Mouse (Mus musculus) ES-Bruce4 (cell line): ENCODE results near the gene Eepd1. TPM values are rescaled to one million over a fixed set of nuclear protein-coding genes. Genes with fewer than 3 reads are reported as not detected.

Experiments
- H3K27ac ChIP-seq: 2 replicates; pipeline ENCODE4 v1.5.1; 2012; ENCODE audit warnings: low read length, inconsistent platforms; ENCODE audit not compliant: insufficient read depth
- H3K27me3 ChIP-seq: 2 replicates; pipeline ENCODE4 v1.6.1; 2012; ENCODE audit warnings: mild to moderate bottlenecking, low read length, inconsistent platforms; ENCODE audit not compliant: control insufficient read depth, poor library complexity, insufficient read depth, severe bottlenecking
- H3K36me3 ChIP-seq: 2 replicates; pipeline ENCODE4 v1.6.1; 2012; ENCODE audit warnings: inconsistent platforms, mild to moderate bottlenecking, low read length, moderate library complexity; ENCODE audit not compliant: control insufficient read depth, poor library complexity, insufficient read depth, severe bottlenecking
- H3K4me1 ChIP-seq: one replicate; pipeline ENCODE4 v1.8.1; 2011; ENCODE audit warnings: low read length; ENCODE audit not compliant: control insufficient read depth, insufficient read depth
- H3K4me3 ChIP-seq: 2 replicates; pipeline ENCODE4 v1.5.1; 2011; ENCODE audit warnings: low read depth, mild to moderate bottlenecking, low read length
- H3K9ac ChIP-seq: 2 replicates; pipeline ENCODE4 v1.6.1; 2012; ENCODE audit warnings: low read depth, mild to moderate bottlenecking, inconsistent platforms; ENCODE audit not compliant: poor library complexity, severe bottlenecking
- H3K9me3 ChIP-seq: replicated peaks from 2 replicates; pipeline ENCODE4 v1.6.1; 2012; ENCODE audit warnings: mild to moderate bottlenecking, low read length, inconsistent platforms; ENCODE audit not compliant: control insufficient read depth, poor library complexity, insufficient read depth, severe bottlenecking
- CTCF ChIP-seq: IDR thresholded peaks from one replicate; pipeline ENCODE4 v1.8.1; 2011; ENCODE audit warnings: low read depth, low read length
- EP300 ChIP-seq: IDR thresholded peaks from 2 replicates; pipeline ENCODE4 v1.6.1; 2011; ENCODE audit warnings: low read depth, low read length; ENCODE audit not compliant: insufficient read depth
- POLR2A ChIP-seq: IDR thresholded peaks from one replicate; pipeline ENCODE4 v1.8.1; 2011; ENCODE audit warnings: low read length; ENCODE audit not compliant: insufficient read depth
- polyA plus RNA-seq: library from polyadenylated mRNA; stranded (reverse); fragments of >200 nt; gene quantifications from 2 replicates; pipeline ENCODE4 v1.2.4, GENCODE M21; 2011; ENCODE audit warnings: low read depth; ENCODE audit not compliant: missing spikeins, insufficient read depth, insufficient read length

Eepd1 gene
- polyA plus RNA-seq, 1 experiment: 1.6 TPM

GRCm38 (mm10) chr9:25550196-25550595, 68.8 kb downstream of the Eepd1 start:
- no peak overlapping the region for H3K9ac ChIP-seq
- no peak overlapping the region for H3K27ac ChIP-seq
- no peak overlapping the region for H3K4me3 ChIP-seq
- no peaks in the 10 kb centered on the region for H3K36me3 ChIP-seq
- no peaks in the 10 kb centered on the region for H3K4me1 ChIP-seq
- no peaks in the 10 kb centered on the region for H3K27me3 ChIP-seq
- TF ChIP-seq EP300 (no peak), CTCF (no peak), POLR2A (no peak)
- no peaks in the 10 kb centered on the region for H3K9me3 ChIP-seq

DNA sequence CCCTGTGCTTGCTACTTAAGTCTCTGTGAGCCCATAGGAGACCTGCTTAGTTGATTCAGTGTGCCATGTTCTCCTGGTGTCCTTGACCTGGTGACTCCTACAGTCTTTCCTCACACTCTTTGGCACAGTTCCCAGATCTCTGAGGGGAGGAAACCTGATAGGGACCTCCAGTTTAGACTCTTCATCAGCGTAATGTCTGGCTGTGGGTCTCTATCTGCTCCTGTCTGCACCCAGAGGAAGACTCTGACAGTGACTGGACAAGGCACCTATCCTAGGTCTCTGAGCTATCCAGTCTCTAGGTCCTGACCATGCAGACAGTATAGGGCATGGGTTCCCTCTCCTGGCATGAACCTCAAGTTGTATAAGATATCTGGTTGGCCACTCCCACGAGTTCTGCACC, 71.2 kb downstream of the Eepd1 start:
- no peak for TF ChIP-seq POLR2A
- TF ChIP-seq EP300: no peak
- TF ChIP-seq CTCF: no peak
- H3K4me1 ChIP-seq: no peaks in the 10 kb centered on the region

DNA sequence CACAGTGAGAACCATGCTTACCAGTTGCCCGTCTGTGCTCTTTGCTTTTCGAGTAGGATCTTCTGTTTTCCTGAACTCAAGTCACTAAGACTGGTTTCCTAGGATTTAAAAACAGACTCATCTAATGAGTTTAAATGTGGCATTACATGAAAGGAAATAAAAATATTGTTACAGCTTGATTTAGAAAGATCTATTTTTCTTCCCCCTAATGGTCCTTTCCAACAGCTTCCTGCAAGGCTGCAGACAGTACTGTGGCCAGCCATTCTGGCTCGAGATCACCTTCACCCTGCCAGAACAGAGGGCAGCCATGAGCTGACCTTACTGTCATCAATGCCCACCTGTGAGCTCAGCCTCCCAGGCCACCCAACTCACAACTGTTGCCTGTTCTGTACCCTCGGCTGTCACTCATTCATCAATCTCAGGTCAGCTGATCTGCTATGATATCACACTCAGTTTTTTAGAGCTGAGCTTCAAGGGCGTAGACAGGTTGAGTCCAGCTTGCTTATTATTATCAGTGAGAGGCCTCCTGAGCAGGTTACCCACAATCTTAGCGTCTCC, 73.0 kb downstream of the Eepd1 start:
- Histone ChIP-seq H3K9me3 (no peaks in the 10 kb centered on the region), H3K27me3 (no peaks in the 10 kb centered on the region), H3K36me3 (no peaks in the 10 kb centered on the region), H3K9ac (no peak overlapping the region), H3K27ac (no peak overlapping the region), H3K4me1 (no peaks in the 10 kb centered on the region), H3K4me3 (no peak overlapping the region)
- TF ChIP-seq EP300 (no peak), CTCF (no peak), POLR2A (no peak)

More for the DNA sequence above, 71.2 kb downstream of the Eepd1 start:
- H3K9ac ChIP-seq: no peak overlapping the region
- H3K27me3 ChIP-seq: no peaks in the 10 kb centered on the region
- no peak overlapping the region for H3K4me3 ChIP-seq
- no peaks in the 10 kb centered on the region for H3K9me3 ChIP-seq
- H3K36me3 ChIP-seq: no peaks in the 10 kb centered on the region
- H3K27ac ChIP-seq: no peak overlapping the region

DNA sequence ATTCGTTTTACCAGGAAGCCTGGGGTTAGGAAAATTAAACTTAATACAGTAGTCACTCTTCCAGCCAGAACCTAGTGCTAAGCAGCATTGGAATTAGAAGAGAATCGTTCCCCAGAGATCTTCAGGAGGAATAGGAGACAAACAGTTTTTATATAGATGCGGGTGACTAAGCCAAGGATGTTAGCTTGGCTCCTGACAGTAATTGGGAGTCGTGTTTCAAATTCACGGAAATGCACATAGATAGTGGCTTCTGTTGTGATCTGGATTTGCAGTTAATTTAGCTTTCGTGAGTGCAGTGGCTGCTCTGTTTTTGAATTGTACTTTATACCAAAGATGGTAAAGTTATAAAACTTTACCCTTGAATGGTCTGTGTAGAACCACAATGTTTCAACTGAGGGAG, 73.9 kb downstream of the Eepd1 start:
- TF ChIP-seq POLR2A (no peak), CTCF (no peak), EP300 (no peak)

DNA sequence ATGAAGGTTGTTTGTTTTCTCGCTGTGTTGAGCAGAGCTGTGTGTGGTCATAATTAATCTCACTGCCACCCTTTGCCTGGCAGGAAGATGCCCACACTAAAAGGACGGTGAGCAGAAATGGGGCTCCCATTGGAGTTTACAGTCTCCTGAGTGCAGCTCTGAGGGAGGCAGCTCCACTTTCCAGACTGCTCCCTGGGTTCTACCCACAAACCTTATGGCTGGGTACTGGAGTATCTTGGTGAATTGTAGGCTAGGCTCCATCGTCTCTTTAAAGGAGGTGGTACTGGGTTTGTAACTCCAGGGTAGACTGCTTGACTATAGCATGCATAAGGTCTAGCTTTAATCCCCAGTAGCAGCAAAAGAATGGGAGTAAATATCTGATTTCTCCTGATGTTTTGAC, 74.7 kb downstream of the Eepd1 start:
- H3K36me3 ChIP-seq: no peaks in the 10 kb centered on the region
- H3K4me3 ChIP-seq: no peak overlapping the region
- TF ChIP-seq CTCF (no peak), EP300 (no peak), POLR2A (no peak)
- H3K9me3 ChIP-seq: no peaks in the 10 kb centered on the region
- no peaks in the 10 kb centered on the region for H3K4me1 ChIP-seq
- no peak overlapping the region for H3K27ac ChIP-seq
- H3K9ac ChIP-seq: no peak overlapping the region
- H3K27me3 ChIP-seq: no peaks in the 10 kb centered on the region

More for the DNA sequence above, 73.9 kb downstream of the Eepd1 start:
- Histone ChIP-seq H3K9ac (no peak overlapping the region), H3K4me1 (no peaks in the 10 kb centered on the region), H3K4me3 (no peak overlapping the region), H3K27me3 (no peaks in the 10 kb centered on the region), H3K27ac (no peak overlapping the region), H3K9me3 (no peaks in the 10 kb centered on the region), H3K36me3 (no peaks in the 10 kb centered on the region)

- Histone ChIP-seq H3K9ac (no peak overlapping the region), H3K4me3 (no peak overlapping the region), H3K27ac (no peak overlapping the region), H3K36me3 (no peaks in the 10 kb centered on the region), H3K4me1 (no peaks in the 10 kb centered on the region), H3K27me3 (no peaks in the 10 kb centered on the region), H3K9me3 (no peaks in the 10 kb centered on the region)
- TF ChIP-seq POLR2A (no peak), EP300 (no peak), CTCF (no peak)
Observed at GRCm38 (mm10) chr9:25557378-25557777, 76.0 kb downstream of the Eepd1 start.
